Mouse (Mus musculus): ENCODE data around the gene Negr1. TPM values are rescaled to one million over a fixed set of nuclear protein-coding genes. Genes with fewer than 3 reads are reported as not detected.

Negr1 gene
- polyA plus RNA-seq, 1 experiment from 2014 or later = 2.0 TPM

DNA sequence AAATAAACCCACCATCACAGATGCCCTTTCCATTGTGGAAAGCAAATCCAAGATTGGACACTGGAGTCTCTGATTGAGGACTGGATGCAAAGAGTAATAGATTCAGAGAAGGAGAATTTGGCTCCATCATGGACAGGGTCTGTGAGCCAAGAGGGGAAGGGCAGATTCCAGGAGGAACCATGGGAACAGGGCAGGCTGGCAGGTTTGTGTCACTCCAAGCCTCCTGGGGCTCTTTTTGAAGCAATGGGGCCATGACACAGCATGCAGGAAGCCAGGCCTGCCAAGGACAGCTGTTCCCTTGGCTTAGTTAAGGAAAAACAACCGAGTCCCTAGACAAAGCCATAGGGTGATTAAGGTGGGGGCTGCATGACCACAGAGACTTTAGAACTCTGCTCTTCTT lies 647.4 kb downstream of the Negr1 start:
- Histone ChIP-seq H3K9me3 (no peaks in the 10 kb centered on the region), H3K4me3 (no peak overlapping the region), H3K27me3 (ENCODE audit: insufficient read depth, poor library complexity, severe bottlenecking) (no peaks in the 10 kb centered on the region), H3K27ac (no peak overlapping the region), H3K4me1 (no peaks in the 10 kb centered on the region), H3K36me3 (no peaks in the 10 kb centered on the region)
- no peak for DNase-seq (ENCODE audit: low spot score)
- WGBS = 28% methylated on average over 1 of the region's 1 CpGs

DNA sequence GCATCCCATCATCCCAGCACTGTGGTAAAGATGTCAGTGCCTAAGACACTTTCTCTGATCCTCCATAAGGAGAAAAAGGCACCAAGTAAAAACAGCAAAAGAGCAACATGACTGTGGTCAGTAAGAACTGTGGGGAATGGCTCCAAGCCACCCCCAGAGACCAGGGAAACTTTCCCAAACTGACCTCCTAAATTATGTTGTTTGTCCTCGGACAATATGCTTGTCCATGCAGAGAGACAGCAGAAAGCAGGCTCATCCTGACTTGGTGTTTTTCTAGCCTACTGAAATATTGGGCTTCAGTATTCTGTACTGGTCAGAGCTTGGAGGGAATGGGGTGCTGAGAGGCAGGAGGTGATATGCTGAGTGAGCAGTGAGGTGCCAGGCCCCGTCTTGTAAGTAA lies 647.8 kb downstream of the Negr1 start:
- H3K4me3 ChIP-seq = no peak overlapping the region
- 73% methylated on average over 2 of the region's 2 CpGs for WGBS

DNA sequence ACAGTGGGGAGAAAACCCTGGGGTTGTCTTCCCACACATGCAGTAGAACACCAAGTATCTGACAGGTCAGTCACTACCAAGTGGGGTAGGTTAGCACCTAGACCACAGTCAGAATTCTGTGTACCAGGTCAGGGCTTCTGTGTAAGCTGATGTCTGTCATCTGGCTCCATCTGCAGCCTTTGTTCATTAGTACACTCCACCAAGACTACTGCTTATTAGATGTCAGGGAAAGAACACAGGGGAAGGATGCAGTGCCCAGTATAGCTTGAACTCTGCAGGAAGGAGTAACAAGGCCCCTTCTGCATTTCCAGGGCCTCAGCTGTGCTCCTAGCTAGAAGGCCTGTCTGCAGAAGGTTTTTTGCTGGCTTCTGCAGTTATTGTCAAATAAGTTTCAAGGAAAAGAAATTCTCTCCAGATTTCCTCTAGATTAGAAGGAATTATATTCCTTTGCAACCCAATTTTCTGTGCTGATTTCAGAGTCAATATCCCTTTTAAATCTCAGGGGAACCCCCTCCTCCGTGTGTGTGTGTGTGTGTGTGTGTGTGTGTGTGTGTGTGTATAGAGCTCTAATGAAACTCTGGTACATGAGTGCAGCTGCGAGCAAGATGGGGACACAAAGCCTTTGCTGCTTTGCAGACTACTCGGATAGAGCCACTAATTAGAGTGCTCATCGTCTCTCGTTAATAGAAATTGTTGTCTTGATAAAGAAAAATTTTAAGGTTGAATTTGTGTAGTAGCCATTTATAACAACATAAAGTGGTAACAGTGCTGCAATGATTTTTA lies 654.5 kb downstream of the Negr1 start:
- Histone ChIP-seq H3K27me3 (ENCODE audit: insufficient read depth, poor library complexity, severe bottlenecking) (no peaks in the 10 kb centered on the region), H3K27ac (no peak overlapping the region), H3K36me3 (no peaks in the 10 kb centered on the region), H3K9me3 (no peaks in the 10 kb centered on the region), H3K4me3 (no peak overlapping the region), H3K4me1 (no peaks in the 10 kb centered on the region)
- no peak for DNase-seq (ENCODE audit: low spot score)
- WGBS = 70% methylated on average over 5 of the region's 5 CpGs

More for the DNA sequence above, 647.8 kb downstream of the Negr1 start:
- Histone ChIP-seq H3K9me3 (no peaks in the 10 kb centered on the region), H3K36me3 (no peaks in the 10 kb centered on the region), H3K27ac (no peak overlapping the region), H3K27me3 (ENCODE audit: insufficient read depth, poor library complexity, severe bottlenecking) (no peaks in the 10 kb centered on the region), H3K4me1 (no peaks in the 10 kb centered on the region)
- no peak for DNase-seq (ENCODE audit: low spot score)

DNA sequence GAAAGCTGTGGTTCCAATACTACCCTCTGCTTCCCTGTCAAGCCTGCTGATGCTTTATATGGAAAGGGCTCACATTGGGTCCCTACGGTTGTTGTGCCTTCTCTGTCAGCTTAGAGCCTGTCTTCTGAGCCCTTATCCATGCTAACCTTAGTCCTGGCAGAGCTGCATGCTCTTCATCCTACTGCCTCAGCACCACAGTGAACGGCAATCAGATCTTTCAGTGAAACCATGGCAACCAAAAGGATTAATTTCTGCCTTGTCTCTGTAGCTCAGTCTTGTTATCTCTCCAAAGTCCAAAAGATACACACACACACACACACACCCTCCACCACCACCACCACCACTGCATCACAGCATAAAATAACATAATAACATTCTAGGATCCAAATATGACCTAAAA lies 656.2 kb downstream of the Negr1 start:
- Histone ChIP-seq H3K9me3 (no peaks in the 10 kb centered on the region), H3K4me3 (no peak overlapping the region), H3K27me3 (ENCODE audit: insufficient read depth, poor library complexity, severe bottlenecking) (no peaks in the 10 kb centered on the region), H3K27ac (no peak overlapping the region), H3K36me3 (no peaks in the 10 kb centered on the region), H3K4me1 (no peaks in the 10 kb centered on the region)
- no peak for DNase-seq (ENCODE audit: low spot score)
- 51% methylated on average over 2 of the region's 2 CpGs for WGBS

DNA sequence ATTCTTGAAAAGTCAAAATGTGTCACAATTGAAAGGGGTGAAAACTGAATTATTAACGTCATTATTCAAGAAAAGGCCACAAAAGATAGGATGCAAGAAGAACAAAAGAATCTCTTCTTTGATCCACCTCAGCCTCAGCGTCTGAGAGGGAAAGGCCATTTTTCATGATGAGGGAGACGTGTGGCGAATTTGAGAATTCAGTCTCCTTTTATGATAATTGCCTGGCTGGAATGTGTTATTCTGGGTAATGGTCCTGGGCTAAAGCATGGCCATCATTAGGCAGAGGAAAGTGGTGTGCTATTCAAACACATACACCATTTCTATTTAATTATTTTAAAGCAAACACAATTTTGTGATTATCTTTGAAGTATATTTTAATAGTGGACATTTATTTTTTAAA lies 663.3 kb downstream of the Negr1 start:
- WGBS = 72% methylated on average over 4 of the region's 4 CpGs
- Histone ChIP-seq H3K27ac (no peak overlapping the region), H3K27me3 (ENCODE audit: insufficient read depth, poor library complexity, severe bottlenecking) (no peaks in the 10 kb centered on the region), H3K4me3 (no peak overlapping the region), H3K36me3 (no peaks in the 10 kb centered on the region), H3K9me3 (no peaks in the 10 kb centered on the region), H3K4me1 (no peaks in the 10 kb centered on the region)
- DNase-seq (ENCODE audit: low spot score) = no peak

DNA sequence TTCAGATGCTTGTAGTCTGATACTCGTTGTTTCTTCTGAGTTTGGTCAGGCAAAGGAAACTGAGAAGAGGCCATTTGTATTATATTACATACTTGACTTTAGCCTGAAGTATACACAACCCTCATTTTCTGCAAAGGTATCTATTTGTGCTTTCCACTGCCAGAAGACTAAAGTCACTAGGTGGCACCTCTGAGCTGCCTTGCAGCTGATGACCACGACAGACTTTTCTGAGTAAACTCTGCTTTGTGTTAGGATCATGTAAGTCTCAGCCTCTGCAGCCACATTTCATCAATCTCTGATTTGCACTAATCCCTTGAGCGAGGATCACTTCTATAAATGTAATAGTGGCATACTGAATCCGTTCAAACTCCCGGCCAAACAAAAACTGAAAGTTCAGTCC lies 671.1 kb downstream of the Negr1 start:
- Histone ChIP-seq H3K36me3 (no peaks in the 10 kb centered on the region), H3K4me1 (no peaks in the 10 kb centered on the region), H3K4me3 (no peak overlapping the region), H3K9me3 (no peaks in the 10 kb centered on the region), H3K27ac (no peak overlapping the region), H3K27me3 (ENCODE audit: insufficient read depth, poor library complexity, severe bottlenecking) (no peaks in the 10 kb centered on the region)
- DNase-seq (ENCODE audit: low spot score) = no peak
- WGBS = 31% methylated on average over 5 of the region's 5 CpGs

DNA sequence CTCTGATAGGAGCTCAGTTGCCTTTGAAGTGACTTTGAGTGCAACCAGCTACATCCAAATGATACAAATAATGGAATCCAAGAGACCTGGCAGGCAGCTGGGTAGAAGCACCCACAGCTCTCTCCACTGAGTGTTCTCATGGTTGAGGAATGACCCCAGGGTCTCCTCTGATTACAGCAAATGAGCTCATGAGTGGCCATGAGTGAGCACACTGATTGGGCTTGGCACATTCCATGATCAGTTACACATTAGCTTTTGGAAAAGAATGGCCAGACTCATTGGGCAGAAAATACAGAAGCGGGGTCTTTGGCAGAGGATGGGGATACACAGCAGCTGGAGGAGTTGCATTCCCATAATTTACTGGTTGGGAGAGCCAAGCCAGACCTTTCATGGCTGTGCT lies 678.6 kb downstream of the Negr1 start:
- no peaks in the 10 kb centered on the region for H3K4me1 ChIP-seq
- H3K27ac ChIP-seq = no peak overlapping the region
- no peaks in the 10 kb centered on the region for H3K27me3 ChIP-seq (ENCODE audit: insufficient read depth, poor library complexity, severe bottlenecking)
- H3K36me3 ChIP-seq = no peaks in the 10 kb centered on the region
- H3K9me3 ChIP-seq = no peaks in the 10 kb centered on the region
- no peak overlapping the region for H3K4me3 ChIP-seq
- 84% methylated on average over 1 of the region's 1 CpGs for WGBS
- no peak for DNase-seq (ENCODE audit: low spot score)

DNA sequence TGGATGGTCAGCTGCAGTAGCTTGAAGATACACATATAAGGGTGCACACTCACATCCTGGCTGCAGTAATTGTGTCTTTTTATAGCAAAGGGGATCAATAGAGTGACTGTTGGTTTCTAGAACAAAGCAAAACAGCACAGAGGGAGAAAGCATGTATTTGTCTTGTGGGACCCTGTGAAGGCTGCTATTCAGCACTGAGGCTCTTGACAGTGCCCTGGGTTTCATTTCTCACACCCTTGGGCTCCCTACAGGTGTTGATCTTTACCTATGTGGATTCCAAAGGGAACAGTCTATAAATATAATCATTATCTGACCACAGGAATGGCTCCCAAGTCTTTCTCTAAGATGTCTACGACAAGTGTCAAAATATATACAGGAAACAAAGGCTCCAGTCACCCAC lies 693.9 kb downstream of the Negr1 start:
- Histone ChIP-seq H3K36me3 (no peaks in the 10 kb centered on the region), H3K4me1 (peaks cover 12% of the 10 kb centered on the region), H3K4me3 (no peak overlapping the region), H3K9me3 (no peaks in the 10 kb centered on the region), H3K27ac (0 out of 2 replicates have a peak overlapping the region, but pooled peaks have one; percentile 29), H3K27me3 (ENCODE audit: insufficient read depth, poor library complexity, severe bottlenecking) (no peaks in the 10 kb centered on the region)
- DNase-seq (ENCODE audit: low spot score) = no peak
- 21% methylated on average over 1 of the region's 1 CpGs for WGBS

DNA sequence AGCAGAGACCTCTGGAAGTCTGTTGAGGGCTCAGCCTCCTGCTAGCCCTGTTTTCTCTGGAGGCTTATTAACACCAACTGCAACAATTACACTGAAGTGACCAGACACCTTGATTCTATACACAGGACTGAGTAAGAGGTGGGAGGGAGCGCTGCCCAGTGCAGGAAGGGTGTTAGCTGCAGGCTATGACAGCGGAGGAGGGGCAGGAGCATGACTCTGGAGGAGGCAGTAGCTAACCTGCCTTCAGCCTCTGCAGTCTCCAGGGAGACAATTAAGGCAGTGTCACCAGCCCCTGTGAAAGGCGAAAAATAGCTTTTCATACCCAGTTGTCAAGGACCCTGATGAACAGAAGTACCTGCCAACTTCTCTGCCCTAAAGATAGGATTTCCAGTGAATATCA lies 694.3 kb downstream of the Negr1 start:
- Histone ChIP-seq H3K36me3 (no peaks in the 10 kb centered on the region), H3K4me3 (no peak overlapping the region), H3K9me3 (no peaks in the 10 kb centered on the region), H3K27ac (0 out of 2 replicates have a peak overlapping the region, but pooled peaks have one; percentile 29), H3K4me1 (peaks cover 12% of the 10 kb centered on the region), H3K27me3 (ENCODE audit: insufficient read depth, poor library complexity, severe bottlenecking) (no peaks in the 10 kb centered on the region)
- 25% methylated on average over 3 of the region's 3 CpGs for WGBS
- no peak for DNase-seq (ENCODE audit: low spot score)

DNA sequence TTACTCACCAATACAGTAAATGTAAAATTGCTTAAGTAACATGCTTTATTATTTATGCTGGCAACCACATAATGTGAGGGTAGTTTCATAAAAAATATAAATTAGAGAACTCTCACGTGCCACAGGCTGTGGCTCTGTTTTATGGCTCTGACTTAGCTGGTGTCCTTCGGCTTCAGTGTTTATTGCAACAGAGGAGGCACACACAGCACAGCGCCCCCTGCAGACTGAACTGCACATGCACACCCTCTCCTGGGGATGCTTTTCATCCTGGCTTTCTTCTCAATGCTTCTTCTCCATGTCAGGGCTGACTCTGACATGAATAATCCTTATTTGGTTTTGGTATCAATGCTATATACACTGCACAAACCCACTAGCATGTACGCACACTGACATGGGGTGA lies 707.1 kb downstream of the Negr1 start:
- Histone ChIP-seq H3K9me3 (no peaks in the 10 kb centered on the region), H3K27me3 (ENCODE audit: insufficient read depth, poor library complexity, severe bottlenecking) (no peaks in the 10 kb centered on the region), H3K4me3 (no peak overlapping the region), H3K4me1 (no peaks in the 10 kb centered on the region), H3K36me3 (no peaks in the 10 kb centered on the region), H3K27ac (no peak overlapping the region)
- 64% methylated on average over 4 of the region's 4 CpGs for WGBS
- DNase-seq (ENCODE audit: low spot score) = no peak

DNA sequence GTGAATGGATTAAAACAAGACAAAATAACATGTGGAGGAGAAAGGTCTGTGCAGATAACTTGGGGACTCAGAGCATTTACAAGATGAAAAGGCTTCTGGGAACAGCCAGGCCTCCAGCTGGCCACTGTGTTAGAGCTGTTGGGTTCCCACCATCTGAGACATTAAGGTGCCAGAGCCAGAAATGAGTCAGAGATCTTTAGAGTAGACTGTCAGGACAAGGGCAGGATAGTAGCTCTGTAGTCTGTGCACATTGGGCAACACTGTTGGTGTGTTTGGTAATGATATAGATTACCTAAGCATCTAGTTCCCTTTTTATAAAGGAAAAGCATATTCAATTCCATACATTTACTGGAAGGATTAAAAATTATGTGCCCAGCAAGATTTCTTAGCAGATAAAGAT lies 710.8 kb downstream of the Negr1 start:
- Histone ChIP-seq H3K4me1 (no peaks in the 10 kb centered on the region), H3K27me3 (ENCODE audit: insufficient read depth, poor library complexity, severe bottlenecking) (no peaks in the 10 kb centered on the region), H3K36me3 (no peaks in the 10 kb centered on the region), H3K9me3 (no peaks in the 10 kb centered on the region), H3K27ac (no peak overlapping the region), H3K4me3 (no peak overlapping the region)
- no peak for DNase-seq (ENCODE audit: low spot score)

DNA sequence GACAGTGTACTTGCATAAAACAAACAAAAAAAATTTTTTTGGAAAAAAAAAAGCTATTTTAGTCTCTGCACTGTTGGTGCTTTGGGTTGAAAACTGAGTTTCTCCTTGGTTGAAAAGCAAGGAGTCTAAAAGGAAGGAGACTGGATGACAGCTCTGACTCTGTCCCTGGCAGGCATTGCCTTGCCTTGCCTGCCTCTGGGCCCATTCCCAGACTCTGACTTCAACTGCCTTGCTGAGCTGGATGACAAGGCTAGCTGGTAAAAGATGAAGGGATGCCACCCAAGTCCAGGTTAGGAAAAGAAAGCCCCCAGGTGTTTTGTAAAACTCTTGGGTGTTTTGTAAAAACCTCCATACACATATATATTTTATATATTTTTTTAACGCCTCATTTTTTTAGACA lies 712.5 kb downstream of the Negr1 start:
- WGBS = 79% methylated on average over 1 of the region's 1 CpGs
- no peak overlapping the region for H3K27ac ChIP-seq
- no peaks in the 10 kb centered on the region for H3K27me3 ChIP-seq (ENCODE audit: insufficient read depth, poor library complexity, severe bottlenecking)
- no peak overlapping the region for H3K4me3 ChIP-seq
- no peaks in the 10 kb centered on the region for H3K9me3 ChIP-seq
- no peaks in the 10 kb centered on the region for H3K36me3 ChIP-seq
- no peaks in the 10 kb centered on the region for H3K4me1 ChIP-seq
- DNase-seq (ENCODE audit: low spot score) = no peak

DNA sequence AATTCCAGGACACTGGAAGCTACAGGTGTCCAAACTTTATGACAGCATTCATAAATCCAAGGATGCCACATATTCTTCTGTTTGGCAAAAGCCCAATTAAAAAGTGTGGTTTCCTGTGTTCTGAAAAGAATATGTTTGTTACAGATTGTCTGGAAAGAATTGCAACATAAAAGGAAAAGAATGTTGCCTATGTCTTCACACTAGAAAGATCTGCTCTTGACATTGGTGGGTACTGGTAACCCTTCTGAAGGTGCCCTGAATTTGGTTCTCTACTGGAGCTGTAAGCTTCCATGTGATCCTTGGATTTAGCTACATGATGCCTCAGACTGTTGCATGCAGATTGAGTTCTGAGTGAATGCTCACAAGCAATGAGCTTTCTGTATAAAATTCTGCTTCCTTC lies 718.1 kb downstream of the Negr1 start:
- Histone ChIP-seq H3K4me3 (no peak overlapping the region), H3K9me3 (no peaks in the 10 kb centered on the region), H3K27me3 (ENCODE audit: insufficient read depth, poor library complexity, severe bottlenecking) (no peaks in the 10 kb centered on the region), H3K4me1 (no peaks in the 10 kb centered on the region), H3K36me3 (no peaks in the 10 kb centered on the region), H3K27ac (no peak overlapping the region)
- DNase-seq (ENCODE audit: low spot score) = no peak

DNA sequence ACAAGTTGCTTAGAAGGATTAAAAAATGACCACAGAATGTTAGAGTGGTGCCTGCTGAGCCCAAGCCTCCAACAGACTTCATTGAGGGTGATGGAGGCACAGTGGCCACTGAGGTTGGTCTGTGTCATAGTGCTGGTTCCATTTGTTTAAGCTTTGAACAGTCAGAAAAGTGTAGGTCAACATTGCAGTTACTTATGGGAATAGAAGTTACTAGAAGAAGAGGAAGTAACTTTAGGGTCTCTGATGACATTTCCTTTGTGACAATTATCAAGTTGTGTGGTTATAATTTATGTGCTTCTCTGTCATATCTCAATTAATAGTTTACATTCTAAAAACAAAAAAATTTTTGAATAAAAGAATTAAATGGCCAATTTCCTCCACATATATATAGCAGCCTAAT lies 719.7 kb downstream of the Negr1 start:
- H3K4me1 ChIP-seq = no peaks in the 10 kb centered on the region
- DNase-seq (ENCODE audit: low spot score) = no peak
- H3K9me3 ChIP-seq = no peaks in the 10 kb centered on the region
- H3K4me3 ChIP-seq = no peak overlapping the region
- H3K27me3 ChIP-seq (ENCODE audit: insufficient read depth, poor library complexity, severe bottlenecking) = no peaks in the 10 kb centered on the region
- H3K27ac ChIP-seq = no peak overlapping the region
- no peaks in the 10 kb centered on the region for H3K36me3 ChIP-seq

Data from heart, embryonic 10.5 days (tissue).